Mouse (Mus musculus): ENCODE data around the gene Dglucy.

- TF ChIP-seq POLR2A (IDR thresholded peaks at IDR 0.05; ENCODE audit: borderline replicate concordance, extremely low read depth, insufficient read depth, insufficient read length, poor library complexity, severe bottlenecking) = no peak
- no peak for TF ChIP-seq CTCF (IDR thresholded peaks at IDR 0.05; ENCODE audit: borderline replicate concordance, extremely low read depth, insufficient read depth, insufficient read length)
These were observed 43.3 kb upstream of the Dglucy start for GRCm38 (mm10) chr12:100735581-100735980.
